Mouse (Mus musculus): ENCODE results near the gene Mospd3. TPM values are rescaled to one million over a fixed set of nuclear protein-coding genes. Genes with fewer than 3 reads are reported as not detected.

Mospd3 gene
- polyA plus RNA-seq, 1 experiment, result 69.9 TPM

DNA sequence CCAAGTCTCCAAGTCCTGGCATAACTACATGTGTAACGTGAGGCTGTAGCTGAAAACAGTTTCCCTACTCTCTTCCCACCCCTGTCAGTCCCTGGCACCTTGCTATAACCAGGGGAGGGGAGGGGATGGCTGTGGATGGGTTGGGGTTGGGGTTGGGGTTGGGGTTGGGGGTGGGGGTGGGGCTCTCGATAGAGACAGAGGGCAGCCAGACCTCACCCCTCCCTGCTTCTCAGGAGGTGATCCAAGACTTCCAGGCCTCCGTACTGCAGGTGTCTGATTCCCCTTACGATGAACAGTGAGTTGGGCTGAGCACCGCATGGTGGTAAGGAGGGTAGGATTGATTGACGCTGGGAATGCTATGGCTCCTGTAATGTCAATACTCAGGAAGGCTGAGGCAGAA, 35.1 kb downstream of the Mospd3 start:
- no peak overlapping the region for H3K27ac ChIP-seq (ENCODE audit: insufficient read depth, low read depth, low read length)
- TF ChIP-seq POLR2A (IDR thresholded peaks at IDR 0.05; ENCODE audit: borderline replicate concordance, low read depth, low read length) (no peak), CTCF (IDR thresholded peaks at IDR 0.05; ENCODE audit: low read depth, low read length) (no peak)
- H3K4me3 ChIP-seq (ENCODE audit: insufficient read depth, low read length), result no peak overlapping the region
- H3K4me1 ChIP-seq (ENCODE audit: control insufficient read depth, insufficient read depth, low read length), result peaks cover 18% of the 10 kb centered on the region

DNA sequence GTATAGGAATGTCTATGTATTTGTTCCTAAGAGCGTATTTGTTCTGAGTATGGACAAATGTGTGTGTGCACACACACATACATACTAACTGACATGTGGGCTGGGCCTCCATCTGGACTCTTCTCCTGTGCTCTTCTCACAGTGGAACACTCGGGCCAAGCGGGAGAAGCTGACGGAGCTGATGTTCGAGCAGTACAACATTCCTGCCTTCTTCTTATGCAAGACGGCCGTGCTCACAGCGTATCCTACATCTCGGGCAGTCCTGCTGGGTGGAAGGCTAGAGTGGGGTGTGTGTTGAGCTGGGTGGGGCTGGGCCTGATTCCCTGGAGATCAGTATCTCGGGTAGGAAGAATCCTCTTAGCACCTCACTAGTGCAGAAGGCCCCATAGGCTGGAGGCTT, 37.9 kb downstream of the Mospd3 start:
- TF ChIP-seq CTCF (IDR thresholded peaks at IDR 0.05; ENCODE audit: low read depth, low read length) (no peak), POLR2A (IDR thresholded peaks at IDR 0.05; ENCODE audit: borderline replicate concordance, low read depth, low read length) (no peak)
- no peak overlapping the region for H3K4me3 ChIP-seq (ENCODE audit: insufficient read depth, low read length)
- H3K4me1 ChIP-seq (ENCODE audit: control insufficient read depth, insufficient read depth, low read length), result peaks cover 3% of the 10 kb centered on the region
- no peak overlapping the region for H3K27ac ChIP-seq (ENCODE audit: insufficient read depth, low read depth, low read length)

DNA sequence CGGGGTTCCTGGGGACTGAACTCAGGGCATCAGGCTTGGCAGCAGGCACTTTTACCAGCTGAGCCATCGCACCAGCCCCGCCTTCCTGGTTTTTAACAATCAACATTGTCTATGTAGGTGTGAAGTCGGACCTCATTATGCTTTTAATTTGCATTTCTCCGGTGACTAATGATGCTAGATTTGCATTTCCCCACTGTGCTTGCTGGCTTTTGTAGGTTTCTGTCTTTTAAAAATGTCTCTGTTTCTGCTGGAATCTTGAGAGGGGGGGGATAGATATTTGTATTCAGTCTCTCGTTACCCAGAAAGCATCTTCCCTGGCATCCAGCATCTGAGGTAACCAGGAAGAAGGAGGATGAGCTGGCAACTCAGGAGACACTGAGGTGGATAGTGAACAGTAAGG, 39.3 kb downstream of the Mospd3 start:
- Histone ChIP-seq H3K4me3 (ENCODE audit: insufficient read depth, low read length) (no peak overlapping the region), H3K27ac (ENCODE audit: insufficient read depth, low read depth, low read length) (no peak overlapping the region), H3K4me1 (ENCODE audit: control insufficient read depth, insufficient read depth, low read length) (peaks cover 3% of the 10 kb centered on the region)
- TF ChIP-seq CTCF (IDR thresholded peaks at IDR 0.05; ENCODE audit: low read depth, low read length) (no peak), POLR2A (IDR thresholded peaks at IDR 0.05; ENCODE audit: borderline replicate concordance, low read depth, low read length) (no peak)

DNA sequence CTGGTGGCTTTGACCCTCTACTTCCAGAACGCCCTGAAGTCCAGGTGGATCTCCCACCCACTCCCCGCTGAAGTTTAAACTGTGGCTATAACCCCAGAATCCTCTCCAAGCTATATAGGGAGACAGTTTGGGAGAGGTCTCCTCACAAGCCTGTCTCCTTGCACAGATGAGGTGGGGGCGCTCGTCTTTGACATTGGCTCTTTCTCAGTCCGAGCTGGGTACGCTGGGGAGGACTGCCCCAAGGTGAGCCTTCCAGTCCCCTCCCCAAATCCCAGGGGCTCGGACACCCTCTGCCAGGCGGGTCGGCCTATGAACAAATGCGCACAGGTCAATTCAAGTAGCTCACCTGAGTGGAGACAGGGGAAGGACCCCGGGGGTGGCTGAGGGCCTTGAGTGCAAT, 47.0 kb downstream of the Mospd3 start:
- no peak overlapping the region for H3K4me3 ChIP-seq (ENCODE audit: insufficient read depth, low read length)
- no peak overlapping the region for H3K27ac ChIP-seq (ENCODE audit: insufficient read depth, low read depth, low read length)
- no peaks in the 10 kb centered on the region for H3K4me1 ChIP-seq (ENCODE audit: control insufficient read depth, insufficient read depth, low read length)
- TF ChIP-seq CTCF (IDR thresholded peaks at IDR 0.05; ENCODE audit: low read depth, low read length), result no peak
- TF ChIP-seq POLR2A (IDR thresholded peaks at IDR 0.05; ENCODE audit: borderline replicate concordance, low read depth, low read length), result no peak

DNA sequence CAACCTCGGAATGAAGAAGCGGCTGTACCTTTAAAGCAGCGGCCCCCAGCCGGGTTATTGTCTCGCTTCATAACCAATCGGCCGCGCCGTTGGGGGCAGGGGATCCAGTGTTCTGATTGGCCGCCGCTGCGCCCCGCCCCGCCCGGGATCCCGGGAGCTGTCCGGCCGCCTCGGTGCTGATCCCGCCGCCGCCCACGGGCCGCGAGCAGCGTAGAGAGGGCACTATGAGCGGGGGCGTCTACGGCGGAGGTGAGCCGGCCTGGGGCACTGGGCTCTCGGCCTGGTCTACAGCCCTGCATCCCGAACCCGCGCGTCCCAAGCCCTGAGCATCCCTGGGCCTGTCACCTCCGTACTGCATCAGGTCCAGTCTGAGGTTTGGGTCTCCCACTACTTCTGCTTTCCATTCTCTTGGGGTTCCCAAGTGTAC, 47.4 kb downstream of the Mospd3 start, which contains the start of gene Actl6b:
Gene Actl6b, plus strand, starts transcription at position 107 of the 427 bp plus-strand sequence.
- H3K4me1 ChIP-seq (ENCODE audit: control insufficient read depth, insufficient read depth, low read length), result no peaks in the 10 kb centered on the region
- H3K4me3 ChIP-seq (ENCODE audit: insufficient read depth, low read length), result no peak within 1 kb of the TSS
- TF ChIP-seq POLR2A (IDR thresholded peaks at IDR 0.05; ENCODE audit: borderline replicate concordance, low read depth, low read length), result no peak
- no peak for TF ChIP-seq CTCF (IDR thresholded peaks at IDR 0.05; ENCODE audit: low read depth, low read length)
- no peak within 1 kb of the TSS for H3K27ac ChIP-seq (ENCODE audit: insufficient read depth, low read depth, low read length)

DNA sequence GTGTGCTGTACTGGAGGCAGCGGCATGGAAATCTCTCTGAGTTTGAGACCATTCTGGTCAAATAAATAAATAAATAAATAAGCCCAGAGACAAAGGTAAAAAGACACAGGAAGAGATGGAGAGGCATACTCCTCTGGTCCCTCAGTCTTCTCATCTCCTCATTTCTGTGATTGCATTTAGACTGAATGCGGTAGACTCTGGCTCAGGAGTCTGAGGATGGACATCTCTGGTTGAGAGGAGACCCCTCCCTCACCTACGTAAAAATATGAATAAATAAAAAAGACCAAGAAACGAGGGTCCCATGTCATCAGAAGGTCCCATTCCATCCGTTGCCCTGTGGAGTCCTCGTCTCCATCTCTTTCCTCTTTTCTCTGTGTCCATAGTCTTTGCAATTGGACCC, 47.9 kb downstream of the Mospd3 start:
- Histone ChIP-seq H3K27ac (ENCODE audit: insufficient read depth, low read depth, low read length) (no peak overlapping the region), H3K4me3 (ENCODE audit: insufficient read depth, low read length) (no peak overlapping the region), H3K4me1 (ENCODE audit: control insufficient read depth, insufficient read depth, low read length) (no peaks in the 10 kb centered on the region)
- TF ChIP-seq CTCF (IDR thresholded peaks at IDR 0.05; ENCODE audit: low read depth, low read length) (no peak), POLR2A (IDR thresholded peaks at IDR 0.05; ENCODE audit: borderline replicate concordance, low read depth, low read length) (no peak)

DNA sequence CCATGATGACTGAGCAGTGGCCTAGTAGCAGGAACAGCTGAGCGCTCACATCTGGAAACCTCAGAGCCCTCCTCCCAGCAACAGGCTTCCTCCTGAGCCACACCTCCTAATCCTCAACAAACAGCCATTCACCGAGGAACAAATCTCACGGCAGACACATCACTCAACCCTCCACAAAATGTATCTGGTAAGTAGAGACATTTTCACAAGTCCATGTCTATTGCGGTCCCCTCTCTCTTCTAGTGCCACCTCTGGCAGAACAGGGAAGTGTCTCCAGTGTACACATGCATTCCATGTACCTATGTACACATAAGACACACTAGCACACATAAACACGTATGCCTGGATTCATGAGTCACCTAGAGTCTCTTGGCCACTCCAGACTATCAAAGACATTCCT, 49.7 kb downstream of the Mospd3 start:
- TF ChIP-seq CTCF (IDR thresholded peaks at IDR 0.05; ENCODE audit: low read depth, low read length) (no peak), POLR2A (IDR thresholded peaks at IDR 0.05; ENCODE audit: borderline replicate concordance, low read depth, low read length) (no peak)
- H3K27ac ChIP-seq (ENCODE audit: insufficient read depth, low read depth, low read length), result no peak overlapping the region
- no peak overlapping the region for H3K4me3 ChIP-seq (ENCODE audit: insufficient read depth, low read length)
- no peaks in the 10 kb centered on the region for H3K4me1 ChIP-seq (ENCODE audit: control insufficient read depth, insufficient read depth, low read length)

GRCm38 (mm10) chr5:137549840-137550239, 51.0 kb downstream of the Mospd3 start:
- no peaks in the 10 kb centered on the region for H3K4me1 ChIP-seq (ENCODE audit: control insufficient read depth, insufficient read depth, low read length)
- TF ChIP-seq POLR2A (IDR thresholded peaks at IDR 0.05; ENCODE audit: borderline replicate concordance, low read depth, low read length) (no peak), CTCF (IDR thresholded peaks at IDR 0.05; ENCODE audit: low read depth, low read length) (no peak)
- no peak overlapping the region for H3K4me3 ChIP-seq (ENCODE audit: insufficient read depth, low read length)
- no peak overlapping the region for H3K27ac ChIP-seq (ENCODE audit: insufficient read depth, low read depth, low read length)

Other genes starting within 250 kb of the Mospd3 start
- gene Zan, start 124.0 kb downstream of the Mospd3 start, polyA plus RNA-seq (2012; ENCODE audit: insufficient read depth, insufficient read length, missing spikeins), result not detected in 2 replicates
- gene Pop7, start 98.5 kb downstream of the Mospd3 start, polyA plus RNA-seq (2012; ENCODE audit: insufficient read depth, insufficient read length, missing spikeins), result 15.8 and 17.4 TPM in 2 replicates
- gene Gigyf1, start 82.5 kb downstream of the Mospd3 start, polyA plus RNA-seq (2012; ENCODE audit: insufficient read depth, insufficient read length, missing spikeins), result 42.0 and 48.3 TPM in 2 replicates
- not detected in 2 replicates for gene Epo, start 67.8 kb downstream of the Mospd3 start, polyA plus RNA-seq (2012; ENCODE audit: insufficient read depth, insufficient read length, missing spikeins)
- gene Gnb2, start 67.5 kb downstream of the Mospd3 start, polyA plus RNA-seq (2012; ENCODE audit: insufficient read depth, insufficient read length, missing spikeins), result 547 and 604 TPM in 2 replicates
- gene Actl6b, start 47.5 kb downstream of the Mospd3 start, polyA plus RNA-seq (2012; ENCODE audit: insufficient read depth, insufficient read length, missing spikeins), result not detected in 2 replicates
- gene Tfr2, start 31.2 kb downstream of the Mospd3 start, polyA plus RNA-seq (2012; ENCODE audit: insufficient read depth, insufficient read length, missing spikeins), result 1.7 TPM in 1 of 2 replicates, not detected in the other
- 3.2 and 5.0 TPM in 2 replicates for gene Pcolce, start 12.7 kb upstream of the Mospd3 start, polyA plus RNA-seq (2012; ENCODE audit: insufficient read depth, insufficient read length, missing spikeins)
- gene Fbxo24, start 27.9 kb upstream of the Mospd3 start, polyA plus RNA-seq (2012; ENCODE audit: insufficient read depth, insufficient read length, missing spikeins), result not detected in 2 replicates
- 209 and 221 TPM in 2 replicates for gene Lrch4, start 28.1 kb upstream of the Mospd3 start, polyA plus RNA-seq (2012; ENCODE audit: insufficient read depth, insufficient read length, missing spikeins)
- gene Gm20605, start 28.1 kb upstream of the Mospd3 start, polyA plus RNA-seq (2012; ENCODE audit: insufficient read depth, insufficient read length, missing spikeins), result 37.5 and 42.1 TPM in 2 replicates
- gene Sap25, start 40.3 kb upstream of the Mospd3 start, polyA plus RNA-seq (2012; ENCODE audit: insufficient read depth, insufficient read length, missing spikeins), result 107 and 128 TPM in 2 replicates
- not detected in 2 replicates for gene Irs3, start 44.7 kb upstream of the Mospd3 start, polyA plus RNA-seq (2012; ENCODE audit: insufficient read depth, insufficient read length, missing spikeins)
- gene Agfg2, start 83.7 kb upstream of the Mospd3 start, polyA plus RNA-seq (2012; ENCODE audit: insufficient read depth, insufficient read length, missing spikeins), result 18.1 and 22.5 TPM in 2 replicates
- gene Nyap1, start 140.5 kb upstream of the Mospd3 start, polyA plus RNA-seq (2012; ENCODE audit: insufficient read depth, insufficient read length, missing spikeins), result 1.5 and 1.9 TPM in 2 replicates
- 179 and 198 TPM in 2 replicates for gene Tsc22d4, start 144.7 kb upstream of the Mospd3 start, polyA plus RNA-seq (2012; ENCODE audit: insufficient read depth, insufficient read length, missing spikeins)
- 28.3 and 36.2 TPM in 2 replicates for gene Ppp1r35, start 177.8 kb upstream of the Mospd3 start, polyA plus RNA-seq (2012; ENCODE audit: insufficient read depth, insufficient read length, missing spikeins)
- gene Mepce, start 186.6 kb upstream of the Mospd3 start, polyA plus RNA-seq (2012; ENCODE audit: insufficient read depth, insufficient read length, missing spikeins), result 31.3 and 35.4 TPM in 2 replicates
- gene Zcwpw1, start 186.7 kb upstream of the Mospd3 start, polyA plus RNA-seq (2012; ENCODE audit: insufficient read depth, insufficient read length, missing spikeins), result 6.1 TPM in 2 replicates
- 15.5 and 16.8 TPM in 2 replicates for gene Pilra, start 235.2 kb upstream of the Mospd3 start, polyA plus RNA-seq (2012; ENCODE audit: insufficient read depth, insufficient read length, missing spikeins)